Mouse (Mus musculus) hematopoietic stem cell, adult 5-6 weeks (primary cell): ENCODE results near the gene Dlg1. TPM values are rescaled to one million over a fixed set of nuclear protein-coding genes. Genes with fewer than 3 reads are reported as not detected.

ENCODE experiments used
- ATAC-seq, 2 experiments: fragments of 125-278 bp in 1 of 2; replicated peaks in 1 of 2; 2 replicates each; pipeline ENCODE4 v1.8.0; 2016 to 2017; ENCODE audit warnings: inconsistent platforms in 2 of 2, mild to moderate bottlenecking in 2 of 2, moderate number of reproducible peaks in 2 of 2, low read depth in 1 of 2, moderate TSS enrichment in 1 of 2; ENCODE audit not compliant: low FRiP score in 2 of 2, poor library complexity in 2 of 2, severe bottlenecking in 2 of 2, insufficient read depth in 1 of 2, low TSS enrichment in 1 of 2
- total RNA-seq: library from RNA; stranded (forward); fragments of 172-1452, 232-1000 nt; gene quantifications from 2 replicates; pipeline ENCODE4 v1.2.3, GENCODE M21; 2017

Gene Dlg1
- total RNA-seq, 1 experiment from 2014 or later, result 88.4 TPM

DNA sequence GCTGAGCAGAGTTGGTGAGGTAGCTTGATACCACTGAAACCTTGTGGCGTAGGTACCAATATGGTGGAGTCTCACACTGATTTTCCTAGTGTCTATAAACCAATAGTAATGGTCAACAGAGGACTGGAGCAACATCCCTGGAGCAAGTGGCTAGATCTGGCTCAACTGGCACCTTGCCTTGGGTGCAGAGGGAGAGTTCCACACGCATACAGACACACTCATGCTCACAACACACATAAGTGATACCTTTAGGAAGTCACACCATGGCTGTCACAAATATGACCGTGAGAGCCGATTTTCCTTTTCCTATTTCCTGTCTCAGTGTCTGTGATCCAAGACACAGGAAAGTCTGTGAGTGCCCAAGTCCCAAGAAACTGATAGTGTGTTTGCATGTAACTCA, 212.1 kb downstream of the Dlg1 start:
- ATAC-seq, result no peak

- ATAC-seq, result no peak
Observed at GRCm38 (mm10) chr16:31876386-31876785, 213.1 kb downstream of the Dlg1 start.

DNA sequence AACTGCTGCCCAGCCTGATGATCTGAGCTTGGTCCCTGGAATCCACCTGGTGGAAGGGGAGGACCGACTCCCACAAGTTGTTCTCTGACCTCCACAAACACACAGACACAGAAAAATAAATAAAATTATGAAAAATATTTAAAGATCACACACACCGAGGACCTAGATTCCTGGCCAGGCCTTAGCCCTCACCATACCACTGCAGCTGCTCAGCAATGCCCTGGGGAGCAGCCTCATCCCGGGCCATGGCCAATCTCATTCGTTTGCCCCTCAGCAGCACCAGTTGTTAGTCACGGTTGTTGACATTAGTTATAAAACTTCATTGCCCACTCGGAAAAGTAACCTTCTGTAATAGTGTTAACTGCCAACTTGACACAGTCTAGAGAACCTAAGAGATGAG, 214.8 kb downstream of the Dlg1 start:
- no peak for ATAC-seq

- ATAC-seq, result peak; percentile 84 to 93
Observed at GRCm38 (mm10) chr16:31878573-31879257, 215.5 kb downstream of the Dlg1 start, which contains the start of gene Meltf. Meltf (plus strand) TSS chr16:31878810.

- no peak for ATAC-seq
Observed at GRCm38 (mm10) chr16:31880146-31880840, 217.1 kb downstream of the Dlg1 start.

DNA sequence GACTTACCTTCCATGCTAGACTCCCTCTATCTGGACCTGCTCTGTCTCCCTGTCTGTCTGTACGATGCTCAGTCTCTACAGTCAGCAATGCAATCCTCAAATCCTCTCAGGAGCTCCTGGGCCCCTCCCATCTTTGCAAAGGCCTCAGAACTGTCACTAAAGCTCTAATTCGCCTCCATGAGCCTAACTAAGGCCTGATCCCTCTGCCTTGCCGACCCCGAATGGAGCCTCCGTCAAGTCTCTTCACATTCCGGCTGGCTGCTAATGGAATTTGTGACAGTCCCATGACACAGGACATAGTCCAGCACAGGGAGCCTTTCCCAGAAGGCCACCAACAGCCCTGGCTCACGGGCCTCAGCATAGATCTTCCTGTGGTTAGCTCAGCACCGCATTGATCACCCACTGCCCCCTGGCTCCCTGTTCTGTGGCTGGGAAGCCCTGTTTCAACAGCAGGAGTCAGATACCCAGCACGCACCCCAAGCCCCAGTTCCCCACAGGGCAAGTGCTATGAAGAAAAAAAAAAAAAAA, 219.2 kb downstream of the Dlg1 start:
- ATAC-seq, result no peak

GRCm38 (mm10) chr16:31883302-31883701, 220.1 kb downstream of the Dlg1 start:
- ATAC-seq, result no peak

DNA sequence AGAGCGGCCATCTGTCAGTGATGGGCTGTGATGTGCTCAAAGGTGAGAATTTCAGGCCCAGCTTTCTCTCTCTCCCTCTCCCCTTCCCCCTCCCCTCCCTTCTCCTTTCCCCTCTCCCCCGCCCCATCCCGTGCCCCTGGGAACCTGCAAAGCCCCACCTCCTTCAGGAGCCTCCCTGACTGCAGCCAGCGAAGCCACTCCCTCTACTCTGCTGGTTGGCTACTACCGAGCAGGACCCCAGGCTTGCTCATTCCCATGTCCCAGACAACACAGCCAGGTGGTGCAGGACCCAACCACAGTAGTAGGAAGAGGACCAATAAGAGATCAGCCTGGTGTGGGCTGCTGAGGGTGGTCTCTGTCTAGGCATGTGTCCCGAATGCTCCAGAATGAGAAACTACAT, 220.7 kb downstream of the Dlg1 start:
- no peak for ATAC-seq

- no peak for ATAC-seq
Observed at GRCm38 (mm10) chr16:31890907-31891306, 227.7 kb downstream of the Dlg1 start.

GRCm38 (mm10) chr16:31893396-31894141, 230.3 kb downstream of the Dlg1 start:
- ATAC-seq, result no peak

GRCm38 (mm10) chr16:31896971-31897774, 233.9 kb downstream of the Dlg1 start:
- ATAC-seq, result peak; percentile 29 to 59; a peak in 3 of 4 replicates

DNA sequence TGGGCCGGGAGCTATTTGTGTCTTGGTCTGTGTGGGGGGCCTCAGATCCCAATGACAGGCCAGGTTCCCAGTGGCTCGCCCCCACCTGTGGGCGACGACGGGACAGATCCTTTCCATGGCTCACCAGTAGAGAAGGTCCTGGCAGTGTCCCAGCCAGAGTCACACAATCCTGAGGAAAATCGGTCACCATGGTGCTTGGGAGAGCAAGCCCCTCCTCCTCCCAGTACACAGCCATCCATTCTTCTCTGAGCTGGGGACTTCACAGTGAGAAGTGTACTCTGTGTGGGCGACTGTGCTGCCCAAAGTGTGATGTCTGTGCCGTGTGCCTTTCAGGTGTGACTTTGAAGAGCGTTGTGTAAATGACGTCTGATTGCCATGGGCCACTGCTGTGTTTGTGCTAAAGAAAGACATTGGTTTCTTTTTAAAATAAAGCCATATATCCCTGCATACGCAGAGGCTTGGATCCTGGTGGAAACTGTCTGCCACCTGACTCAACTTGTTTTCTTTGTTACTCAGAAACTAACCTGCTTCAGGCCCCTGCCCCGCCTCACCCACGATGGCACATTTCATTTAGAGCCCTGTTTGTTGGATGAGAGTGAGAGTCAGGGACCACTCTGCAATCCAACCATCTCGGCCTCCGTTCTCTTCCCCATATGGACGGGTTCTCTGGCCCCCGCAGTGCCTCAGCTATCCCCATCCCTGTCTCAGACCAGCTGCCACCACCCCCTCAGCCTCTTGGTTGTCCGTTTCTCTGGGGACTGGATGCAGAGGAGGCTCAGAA, 235.5 kb downstream of the Dlg1 start:
- ATAC-seq, result no peak

GRCm38 (mm10) chr16:31901886-31902285, 238.6 kb downstream of the Dlg1 start:
- no peak for ATAC-seq

DNA sequence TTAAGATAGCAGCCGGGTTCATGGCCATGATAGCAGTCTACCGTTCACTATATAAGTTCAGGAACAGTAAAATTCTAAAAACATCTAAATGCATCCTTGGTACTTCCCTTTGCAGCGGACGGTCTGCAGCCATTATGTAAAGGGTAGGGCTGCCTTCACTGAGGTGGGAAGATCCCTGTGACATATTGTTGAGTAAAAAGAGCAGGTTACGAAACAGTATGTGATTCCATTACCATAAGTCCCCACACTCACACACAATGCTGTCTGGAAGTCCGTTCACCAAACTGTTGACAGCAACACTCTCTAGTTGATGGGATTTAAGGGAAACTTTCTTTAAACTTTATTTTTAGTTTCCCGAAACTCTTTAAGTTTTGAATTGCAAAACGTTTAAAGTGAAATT, 240.0 kb downstream of the Dlg1 start:
- ATAC-seq, result no peak

- no peak for ATAC-seq
Observed at GRCm38 (mm10) chr16:31905331-31905730, 242.1 kb downstream of the Dlg1 start.

DNA sequence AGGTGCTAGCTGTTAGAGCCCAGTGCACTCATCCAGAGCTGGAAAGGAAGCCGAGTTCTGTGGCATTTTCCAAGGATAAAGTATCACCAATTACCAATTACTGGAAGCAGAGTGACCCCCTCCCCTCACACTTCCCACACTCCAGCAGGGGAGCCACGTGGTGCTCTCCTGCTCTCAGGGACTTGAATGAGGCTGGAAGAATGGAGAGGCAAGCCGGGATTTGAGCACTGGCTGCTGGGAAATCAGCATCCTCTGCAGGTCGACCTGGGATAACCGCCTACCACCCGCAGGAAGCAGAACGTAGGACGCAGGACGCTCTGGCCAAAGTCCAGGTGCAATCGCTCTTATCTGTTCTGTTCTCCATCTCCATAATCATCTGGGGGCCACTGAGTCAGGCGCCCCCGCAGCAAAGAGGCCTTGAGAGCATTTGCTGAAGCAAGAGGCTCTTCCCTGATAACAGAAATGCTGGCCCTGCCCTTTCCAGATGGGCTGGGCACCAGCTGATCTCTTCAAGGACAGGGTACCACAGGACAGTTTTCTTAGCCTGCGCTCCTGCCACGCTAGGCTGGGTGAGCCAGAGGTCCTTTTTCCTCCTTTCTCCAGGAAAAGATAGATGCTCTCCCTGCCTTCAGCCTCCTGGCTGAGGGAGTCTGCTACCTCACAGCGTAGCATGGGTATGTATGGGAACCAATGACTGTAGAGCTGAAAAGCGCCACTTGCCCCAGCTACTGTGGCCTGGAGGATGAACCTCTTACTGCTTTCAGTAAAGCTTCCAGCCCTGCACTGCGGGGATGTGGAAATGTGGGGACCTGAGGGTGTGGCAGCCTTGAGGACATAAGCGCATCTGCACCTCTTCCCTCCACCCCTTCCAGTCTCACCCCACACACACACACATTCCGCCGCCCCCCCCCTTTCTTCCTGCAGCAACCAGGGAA, 242.9 kb downstream of the Dlg1 start:
- no peak; a peak in 1 of 4 replicates for ATAC-seq
